Mouse (Mus musculus) duodenum, adult 2 months (tissue): ENCODE data around the gene Triml2. TPM values are rescaled to one million over a fixed set of nuclear protein-coding genes. Genes with fewer than 3 reads are reported as not detected.

Source experiments
- polyA plus RNA-seq: library from polyadenylated mRNA; depleted of rRNA; stranded (reverse); fragments of >200 nt; gene quantifications from 2 replicates; pipeline ENCODE4 v1.2.3, GENCODE M21; 2012; ENCODE audit warnings: low replicate concordance; rRNA removed

The Triml2 gene
- not detected in 2 replicates for polyA plus RNA-seq

DNA sequence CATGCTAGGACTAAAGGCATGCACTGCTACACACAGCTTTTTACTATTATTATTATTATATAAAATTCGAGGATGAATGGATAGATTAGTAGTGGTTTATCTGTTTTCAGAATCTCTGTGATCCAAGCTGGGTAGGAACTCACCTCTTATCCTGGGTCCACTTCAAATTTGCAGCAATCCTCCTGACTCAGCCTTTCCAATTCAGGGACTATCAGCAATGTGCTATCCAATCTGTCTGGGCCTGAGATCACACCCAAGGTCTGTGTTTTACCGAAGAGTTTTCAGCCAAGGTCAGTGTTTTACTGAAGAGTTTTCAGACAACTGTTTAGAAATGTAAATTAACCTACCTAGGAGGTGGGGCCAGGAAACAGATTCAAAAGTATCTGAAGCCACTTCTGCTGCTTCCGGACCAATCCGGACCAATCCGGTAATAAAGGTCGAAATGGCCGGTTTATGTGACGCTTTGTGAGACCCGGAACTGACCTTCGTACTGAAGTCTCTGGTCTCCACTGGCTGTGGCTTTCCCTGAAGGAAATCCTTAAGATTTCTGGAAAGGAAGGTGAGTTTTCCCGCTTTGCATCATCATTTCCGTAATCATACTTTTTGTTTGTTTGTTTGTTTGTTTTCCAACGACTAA, at the start of gene Triml2:
Gene Triml2 (plus strand): TSS at position 488 of the 637 bp plus-strand sequence.

DNA sequence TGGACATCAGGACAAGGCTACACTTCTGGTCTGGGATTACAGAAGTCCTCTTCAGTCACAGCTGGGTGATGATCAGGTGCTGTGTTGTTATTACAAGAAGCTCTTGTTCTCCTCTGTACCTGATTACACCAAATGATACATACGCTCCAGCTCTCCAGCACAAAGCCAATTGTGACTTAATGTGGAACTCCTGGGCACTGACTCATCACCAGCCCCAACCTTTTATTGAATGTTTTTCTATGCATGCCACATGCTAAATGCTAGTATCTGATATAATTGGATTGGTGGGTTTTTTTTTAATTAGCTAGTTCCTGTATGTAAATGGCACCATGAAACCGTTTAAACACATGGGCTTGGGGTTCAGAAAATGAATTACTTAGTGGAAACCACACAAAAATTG, 39.0 kb upstream of the Triml2 start, which contains the start of gene Triml1:
Gene Triml1 (minus strand): TSS at position 101 of the 400 bp plus-strand sequence.

Other genes starting within 250 kb of the Triml2 start
- not detected in 2 replicates for gene Triml1, start 39.1 kb upstream of the Triml2 start, polyA plus RNA-seq
- not detected in 2 replicates for gene Zfp42, start 126.4 kb downstream of the Triml2 start, polyA plus RNA-seq